Mouse (Mus musculus) lung, postnatal 25 days (tissue): Measurements from ENCODE around the gene Cep68.

ENCODE experiments used
- DNase-seq: peaks from one replicate; pipeline ENCODE4 v3.0.0; 2022; ENCODE audit warnings: low spot score

The Cep68 gene

GRCm38 (mm10) chr11:20249296-20250110 is at the start of gene Cep68:
Gene Cep68, minus strand, starts transcription at chr11:20249429.
- DNase-seq, result peak; percentile 98

- DNase-seq, result no peak
These were observed 35.2 kb upstream of the Cep68 start for GRCm38 (mm10) chr11:20284463-20284862.

DNA sequence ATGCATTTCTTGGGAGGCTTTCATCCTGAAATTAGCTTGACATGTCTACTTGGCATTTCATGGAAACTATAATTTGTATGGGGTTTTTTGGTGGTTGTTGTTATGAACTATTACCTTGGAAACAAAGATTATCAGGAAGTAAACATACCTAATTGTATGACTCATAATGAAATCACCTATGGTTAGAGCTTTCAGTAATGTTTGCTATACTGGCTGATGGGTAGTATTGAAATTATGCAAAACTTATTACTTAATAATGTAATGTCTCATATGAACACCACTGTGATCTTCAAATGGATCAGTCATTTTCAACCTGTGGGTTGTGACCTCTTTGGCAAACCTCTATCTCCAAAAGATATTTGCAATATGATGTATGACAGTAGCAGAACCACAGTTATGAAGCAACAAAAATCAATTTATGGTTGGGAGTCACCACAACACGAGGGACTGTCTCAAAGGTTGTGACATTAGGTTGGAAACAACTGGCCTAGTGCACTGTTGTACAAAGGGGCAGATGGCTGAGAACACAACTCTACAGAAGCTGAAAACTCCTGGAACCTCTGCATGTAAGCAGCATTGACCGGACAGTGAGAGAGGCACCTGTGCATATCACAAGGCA is 33.5 kb upstream of the Cep68 start:
- DNase-seq, result no peak

DNA sequence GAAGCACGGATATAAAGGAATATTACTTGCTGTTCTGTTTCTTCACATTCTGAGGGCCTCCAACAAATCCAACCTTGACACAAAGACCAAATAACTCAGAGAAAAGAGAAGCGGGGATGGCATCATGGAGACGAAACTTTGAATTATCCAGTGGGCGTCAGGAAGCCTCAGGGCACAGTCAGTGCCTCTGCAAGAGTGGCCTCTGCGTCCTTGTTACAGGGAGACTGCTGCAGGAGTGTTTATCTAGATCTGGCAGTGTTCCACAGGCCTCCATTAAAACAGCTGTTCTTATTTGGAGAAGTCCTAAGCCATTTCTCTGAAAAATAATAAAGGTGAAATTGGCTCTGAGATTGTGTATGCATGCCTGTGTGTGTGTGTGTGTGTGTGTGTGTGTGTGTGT is 31.8 kb upstream of the Cep68 start:
- peak; percentile 6 for DNase-seq

- DNase-seq, result no peak
These were observed 29.5 kb upstream of the Cep68 start for GRCm38 (mm10) chr11:20278702-20279101.

DNA sequence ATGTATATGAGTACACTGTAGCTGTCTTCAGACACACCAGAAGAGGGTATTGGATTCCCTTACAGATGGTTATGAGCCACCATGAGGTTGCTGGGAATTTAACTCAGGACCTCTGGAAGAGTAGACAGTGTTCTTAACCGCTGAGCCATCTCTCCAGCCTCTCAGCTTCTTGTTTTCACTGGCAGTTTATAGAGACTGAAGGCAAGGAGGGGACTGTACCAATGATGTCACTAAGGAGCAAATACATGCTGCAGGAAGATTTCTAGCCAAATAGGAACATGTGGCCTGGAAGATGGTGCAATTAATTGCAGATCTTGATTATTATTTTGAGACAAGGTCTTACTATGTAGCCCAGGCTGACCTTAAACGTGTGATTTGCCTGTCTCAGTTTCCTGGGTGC is 27.9 kb upstream of the Cep68 start:
- DNase-seq, result no peak

GRCm38 (mm10) chr11:20275974-20276373 is 26.7 kb upstream of the Cep68 start:
- no peak for DNase-seq

DNA sequence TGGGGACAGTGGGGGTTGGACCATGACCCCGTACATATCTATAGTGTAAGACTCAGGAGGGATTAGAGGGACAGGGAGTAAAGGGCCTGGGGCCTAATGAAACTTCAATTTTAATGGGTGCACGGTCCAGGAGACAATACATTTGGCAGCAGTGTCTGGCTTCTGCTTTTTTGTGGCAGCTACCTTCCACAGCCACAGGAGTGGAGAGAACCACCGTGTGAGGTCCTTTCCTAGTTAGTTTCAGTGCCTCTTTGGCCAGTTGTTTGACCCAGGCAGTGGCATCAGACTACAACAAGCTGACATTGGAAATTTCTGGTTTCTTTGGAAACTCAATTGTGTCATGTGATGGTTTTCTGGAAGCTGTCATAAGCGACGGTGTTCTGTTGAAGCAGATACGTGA is 20.7 kb upstream of the Cep68 start:
- no peak for DNase-seq

- DNase-seq, result peak; percentile 61
These were observed 13.6 kb upstream of the Cep68 start for GRCm38 (mm10) chr11:20262628-20263380.

DNA sequence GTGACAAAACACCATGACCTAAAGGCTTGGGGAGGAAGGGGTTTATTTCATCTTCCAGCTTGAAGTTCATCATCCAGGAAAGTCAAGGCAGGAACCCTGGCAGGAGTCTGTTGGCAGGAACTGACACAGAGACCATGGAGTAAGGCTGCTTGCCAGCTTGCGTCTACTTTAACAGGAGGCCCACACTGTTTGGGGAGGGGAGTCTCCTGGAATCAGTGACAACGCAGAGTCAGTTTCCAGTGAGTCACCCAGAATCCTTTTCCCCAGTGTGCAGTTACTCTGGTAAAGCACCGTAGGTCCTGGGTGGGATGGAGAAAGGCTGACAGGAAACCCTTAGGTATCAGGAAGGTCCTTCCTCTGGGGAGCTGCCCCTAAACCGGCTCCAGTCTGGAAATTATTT is 5.6 kb upstream of the Cep68 start:
- no peak for DNase-seq

GRCm38 (mm10) chr11:20253088-20253487 is 3.9 kb upstream of the Cep68 start:
- DNase-seq, result no peak

GRCm38 (mm10) chr11:20250476-20251178 is 1.4 kb upstream of the Cep68 start:
- DNase-seq, result no peak

DNA sequence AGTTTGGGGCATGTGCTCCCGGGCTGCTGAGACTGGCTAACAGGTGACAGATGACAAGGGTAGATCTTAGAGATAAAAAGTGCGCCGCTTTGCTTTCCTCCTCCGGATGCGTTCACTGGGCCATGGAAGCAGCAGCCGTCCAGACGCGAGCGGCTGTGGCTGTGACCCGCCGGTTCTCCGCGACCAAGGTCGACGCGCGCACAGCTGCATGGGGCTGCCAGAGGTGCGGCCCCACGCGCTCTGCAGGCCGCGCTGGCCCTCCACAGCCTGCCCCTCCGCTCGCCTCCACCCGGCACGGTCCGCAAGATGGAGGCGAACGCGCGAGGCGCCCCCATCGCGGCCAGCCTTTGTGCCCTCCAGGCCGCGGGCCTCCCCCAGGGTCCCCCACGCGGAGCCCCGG is 389 bp downstream of the Cep68 start:
- DNase-seq, result peak; percentile 23

- peak; percentile 43 for DNase-seq
These were observed 952 bp downstream of the Cep68 start for GRCm38 (mm10) chr11:20248277-20248676.

- no peak for DNase-seq
These were observed 1.9 kb downstream of the Cep68 start for GRCm38 (mm10) chr11:20247146-20247855.

DNA sequence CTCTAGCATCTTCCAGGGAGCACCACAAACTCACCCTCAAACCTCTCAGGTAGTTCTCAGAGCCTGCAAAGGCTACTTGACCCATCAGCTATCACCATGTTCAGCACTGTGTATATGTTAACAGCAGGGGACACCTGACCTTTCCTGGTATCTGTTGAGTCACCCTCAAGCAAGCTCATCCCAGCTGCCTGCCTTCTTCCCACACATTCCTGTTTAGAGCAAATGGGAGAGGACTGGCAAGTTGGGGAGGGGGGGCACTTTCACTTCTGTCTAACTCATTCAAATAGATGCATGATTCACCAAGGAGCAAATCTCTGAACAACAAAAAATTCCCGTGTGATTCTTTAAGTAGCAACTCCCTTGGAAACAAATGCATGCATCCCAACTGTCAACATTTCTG is 2.6 kb downstream of the Cep68 start:
- DNase-seq, result no peak

- DNase-seq, result no peak
These were observed 3.9 kb downstream of the Cep68 start for GRCm38 (mm10) chr11:20245316-20245715.

GRCm38 (mm10) chr11:20244336-20245290 is 4.6 kb downstream of the Cep68 start:
- no peak for DNase-seq

- no peak for DNase-seq
These were observed 5.9 kb downstream of the Cep68 start for GRCm38 (mm10) chr11:20243214-20243913.
